Mouse (Mus musculus) right cerebral cortex, postnatal 14 days (tissue): ENCODE measurements at regions not wholly inside any gene's neighbourhood (a gene's known extent, or its start where the extent isn't known, plus 50 kb on each side); places are given as distances from the start of the nearest gene placed in this dataset.
"Not testable (repeated sequence)": the region's sequence is repeated elsewhere in the genome, so short reads cannot be mapped to it uniquely, and the experiment has no call there.

Experiments used
- DNase-seq: peaks from one replicate; pipeline ENCODE4 v3.0.0; 2022

GRCm38 (mm10) chr12:39715120-39715519, 322.7 kb downstream of the Arl4a start:
- DNase-seq: no peak

- DNase-seq: no peak
Observed at GRCm38 (mm10) chr12:39714169-39714794, 323.5 kb downstream of the Arl4a start.

GRCm38 (mm10) chr12:39711807-39712206, 326.0 kb downstream of the Arl4a start:
- no peak for DNase-seq

GRCm38 (mm10) chr12:39709850-39710249, 328.0 kb downstream of the Arl4a start:
- no peak for DNase-seq

- no peak for DNase-seq
Observed at GRCm38 (mm10) chr12:39697182-39697581, 340.6 kb downstream of the Arl4a start.

- no peak for DNase-seq
Observed at GRCm38 (mm10) chr12:39695322-39695721, 342.5 kb downstream of the Arl4a start.

- no peak for DNase-seq
Observed at GRCm38 (mm10) chr12:39692043-39692442, 345.8 kb downstream of the Arl4a start.

GRCm38 (mm10) chr12:39685399-39685798, 352.4 kb downstream of the Arl4a start:
- no peak for DNase-seq

- DNase-seq: no peak
Observed at GRCm38 (mm10) chr12:39682121-39682520, 355.7 kb downstream of the Arl4a start.

GRCm38 (mm10) chr12:39675608-39676007, 362.2 kb downstream of the Arl4a start:
- no peak for DNase-seq

GRCm38 (mm10) chr12:39667701-39668100, 370.1 kb downstream of the Arl4a start:
- DNase-seq: no peak

GRCm38 (mm10) chr12:39665448-39665847, 372.4 kb downstream of the Arl4a start:
- peak; percentile 70 for DNase-seq

GRCm38 (mm10) chr12:39660420-39660819, 377.4 kb downstream of the Arl4a start:
- DNase-seq: no peak

GRCm38 (mm10) chr12:39656606-39657005, 381.2 kb downstream of the Arl4a start:
- DNase-seq: no peak

- no peak for DNase-seq
Observed at GRCm38 (mm10) chr12:39648952-39649351, 388.9 kb downstream of the Arl4a start.

- DNase-seq: no peak
Observed at GRCm38 (mm10) chr12:39646556-39646955, 391.3 kb downstream of the Arl4a start.

- no peak for DNase-seq
Observed at GRCm38 (mm10) chr12:39645581-39645980, 392.2 kb downstream of the Arl4a start.

- no peak for DNase-seq
Observed at GRCm38 (mm10) chr12:39639246-39639645, 398.6 kb downstream of the Arl4a start.

- DNase-seq: no peak
Observed at GRCm38 (mm10) chr12:39634337-39634736, 403.5 kb downstream of the Arl4a start.

- DNase-seq: no peak
Observed at GRCm38 (mm10) chr12:39621266-39621665, 416.6 kb downstream of the Arl4a start.

- no peak for DNase-seq
Observed at GRCm38 (mm10) chr12:39605289-39605688, 432.5 kb downstream of the Arl4a start.

GRCm38 (mm10) chr12:39604723-39605122, 433.1 kb downstream of the Arl4a start:
- no peak for DNase-seq

GRCm38 (mm10) chr12:39594726-39595125, 443.1 kb downstream of the Arl4a start:
- DNase-seq: no peak

GRCm38 (mm10) chr12:39593781-39594180, 444.0 kb downstream of the Arl4a start:
- DNase-seq: not testable (repeated sequence)

GRCm38 (mm10) chr12:39587204-39587909, 450.5 kb downstream of the Arl4a start:
- DNase-seq: no peak
